Mouse (Mus musculus) cortical plate, adult 2 months (tissue): Measurements from ENCODE around the gene Tmem246. TPM values are rescaled to one million over a fixed set of nuclear protein-coding genes. Genes with fewer than 3 reads are reported as not detected.

ENCODE experiments used
- H3K27ac ChIP-seq: fragments of 200-500 bp; 2 replicates; pipeline ENCODE4 v1.5.1; 2012; ENCODE audit warnings: low read length, control low read depth, inconsistent platforms; ENCODE audit not compliant: insufficient read depth
- H3K4me1 ChIP-seq: fragments of 200-500 bp; 2 replicates; pipeline ENCODE4 v1.6.1; 2011; ENCODE audit warnings: low read length; ENCODE audit not compliant: control insufficient read depth, insufficient read depth
- H3K4me3 ChIP-seq: fragments of 200-500 bp; 2 replicates; pipeline ENCODE4 v1.5.1; 2011; ENCODE audit warnings: mild to moderate bottlenecking, low read length, control low read depth; ENCODE audit not compliant: insufficient read depth
- CTCF ChIP-seq: fragments of 200-500 bp; IDR thresholded peaks from 2 replicates; pipeline ENCODE4 v1.5.1; 2011; ENCODE audit warnings: mild to moderate bottlenecking, control low read depth, low read length; ENCODE audit not compliant: insufficient read depth; ENCODE audit errors: extremely low read depth
- POLR2A ChIP-seq: fragments of 200-500 bp; IDR thresholded peaks from 2 replicates; pipeline ENCODE4 v1.6.1; 2011; ENCODE audit warnings: mild to moderate bottlenecking, low read length, control low read depth; ENCODE audit not compliant: insufficient read depth; ENCODE audit errors: extremely low read depth
- polyA plus RNA-seq: library from polyadenylated mRNA; depleted of rRNA; stranded (reverse); fragments of >200 nt; gene quantifications from 2 replicates; pipeline ENCODE4 v1.2.3, GENCODE M21; 2012

Tmem246 gene
- polyA plus RNA-seq, 1 experiment: 76.4 TPM

- Histone ChIP-seq H3K4me1 (peaks cover 4% of the 10 kb centered on the region), H3K27ac (peak overlapping the region; percentile 59; the same call in 1 of the 2 replicates), H3K4me3 (no peak overlapping the region)
- no peak for TF ChIP-seq POLR2A
- TF ChIP-seq CTCF: no peak
Observed at GRCm38 (mm10) chr4:49583965-49584831, 13.5 kb downstream of the Tmem246 start.

GRCm38 (mm10) chr4:49581256-49581655 is 16.4 kb downstream of the Tmem246 start:
- H3K4me1 ChIP-seq: peaks cover 4% of the 10 kb centered on the region
- TF ChIP-seq CTCF: no peak
- no peak for TF ChIP-seq POLR2A
- no peak overlapping the region for H3K27ac ChIP-seq

GRCm38 (mm10) chr4:49572194-49572593 is 25.5 kb downstream of the Tmem246 start:
- TF ChIP-seq CTCF: no peak
- H3K4me1 ChIP-seq: peaks cover 2% of the 10 kb centered on the region
- no peak overlapping the region for H3K4me3 ChIP-seq
- no peak overlapping the region for H3K27ac ChIP-seq

More at GRCm38 (mm10) chr4:49581256-49581655, 16.4 kb downstream of the Tmem246 start:
- H3K4me3 ChIP-seq: no peak overlapping the region

- no peak overlapping the region for H3K27ac ChIP-seq
- TF ChIP-seq POLR2A (no peak), CTCF (peak; percentile 85)
- H3K4me1 ChIP-seq: no peaks in the 10 kb centered on the region
- H3K4me3 ChIP-seq: no peak overlapping the region
Observed at GRCm38 (mm10) chr4:49567613-49568012, 30.1 kb downstream of the Tmem246 start.

GRCm38 (mm10) chr4:49559915-49560772 is 37.5 kb downstream of the Tmem246 start:
- TF ChIP-seq POLR2A: no peak
- Histone ChIP-seq H3K4me1 (peaks cover 5% of the 10 kb centered on the region; the same call in 1 of the 2 replicates), H3K27ac (no peak overlapping the region), H3K4me3 (no peak overlapping the region)

- Histone ChIP-seq H3K4me1 (peaks cover 5% of the 10 kb centered on the region; the same call in 1 of the 2 replicates), H3K27ac (no peak overlapping the region), H3K4me3 (no peak overlapping the region)
- TF ChIP-seq CTCF (no peak), POLR2A (no peak)
Observed at GRCm38 (mm10) chr4:49558181-49558580, 39.5 kb downstream of the Tmem246 start.

GRCm38 (mm10) chr4:49557375-49557774 is 40.3 kb downstream of the Tmem246 start:
- H3K27ac ChIP-seq: no peak overlapping the region
- TF ChIP-seq POLR2A (no peak), CTCF (no peak)
- no peak overlapping the region for H3K4me3 ChIP-seq
- H3K4me1 ChIP-seq: peaks cover 5% of the 10 kb centered on the region; the same call in 1 of the 2 replicates

- no peaks in the 10 kb centered on the region for H3K4me1 ChIP-seq
- no peak overlapping the region for H3K4me3 ChIP-seq
- no peak overlapping the region for H3K27ac ChIP-seq
- TF ChIP-seq CTCF (no peak), POLR2A (no peak)
Observed at GRCm38 (mm10) chr4:49553380-49553779, 44.3 kb downstream of the Tmem246 start.

- TF ChIP-seq POLR2A: no peak
- no peak for TF ChIP-seq CTCF
- Histone ChIP-seq H3K4me1 (no peaks in the 10 kb centered on the region), H3K27ac (no peak within 1 kb of the TSS), H3K4me3 (no peak within 1 kb of the TSS)
Observed at GRCm38 (mm10) chr4:49549383-49549782, 48.3 kb downstream of the Tmem246 start, which contains the start of gene Aldob. Aldob (minus strand) TSS chr4:49549546.
